Mouse (Mus musculus): ENCODE measurements around the gene Nfatc2.

GRCm38 (mm10) chr2:168520771-168521170 is 80.7 kb downstream of the Nfatc2 start:
- TF ChIP-seq CTCF (IDR thresholded peaks at IDR 0.05; ENCODE audit: extremely low read depth, insufficient read depth, insufficient read length, insufficient replicate concordance) (no peak), POLR2A (IDR thresholded peaks at IDR 0.05; ENCODE audit: low read depth, low read length) (no peak)

Data from spleen, adult 2 months (tissue).